Mouse (Mus musculus): ENCODE measurements at regions not wholly inside any gene's neighbourhood (a gene's known extent, or its start where the extent isn't known, plus 50 kb on each side); places are given as distances from the start of the nearest gene placed in this dataset.

- H3K36me3 ChIP-seq (ENCODE audit: control insufficient read depth, insufficient read depth, low read length), result no peaks in the 10 kb centered on the region
- no peak overlapping the region for H3K27ac ChIP-seq (ENCODE audit: control insufficient read depth, insufficient read depth, low read depth, low read length)
Observed at GRCm38 (mm10) chr10:126270376-126270775, 304.4 kb downstream of the Lrig3 start.

GRCm38 (mm10) chr10:126267321-126267998 lies 301.5 kb downstream of the Lrig3 start:
- Histone ChIP-seq H3K27ac (ENCODE audit: control insufficient read depth, insufficient read depth, low read depth, low read length) (no peak overlapping the region), H3K36me3 (ENCODE audit: control insufficient read depth, insufficient read depth, low read length) (no peaks in the 10 kb centered on the region), H3K4me1 (ENCODE audit: control insufficient read depth, insufficient read depth, low read length) (no peaks in the 10 kb centered on the region), H3K4me3 (ENCODE audit: control insufficient read depth, low read depth, low read length) (no peak overlapping the region), H3K27me3 (ENCODE audit: control insufficient read depth, insufficient read depth, low read length) (no peaks in the 10 kb centered on the region)
- TF ChIP-seq CTCF (IDR thresholded peaks at IDR 0.05; ENCODE audit: control insufficient read depth, insufficient read depth, insufficient replicate concordance, low read depth, low read length) (no peak), POLR2A (IDR thresholded peaks at IDR 0.05; ENCODE audit: control insufficient read depth, low read depth, low read length) (no peak)

More at GRCm38 (mm10) chr10:126270376-126270775, 304.4 kb downstream of the Lrig3 start:
- no peaks in the 10 kb centered on the region for H3K4me1 ChIP-seq (ENCODE audit: control insufficient read depth, insufficient read depth, low read length)
- no peak overlapping the region for H3K4me3 ChIP-seq (ENCODE audit: control insufficient read depth, low read depth, low read length)
- H3K27me3 ChIP-seq (ENCODE audit: control insufficient read depth, insufficient read depth, low read length), result no peaks in the 10 kb centered on the region
- TF ChIP-seq CTCF (IDR thresholded peaks at IDR 0.05; ENCODE audit: control insufficient read depth, insufficient read depth, insufficient replicate concordance, low read depth, low read length) (no peak), POLR2A (IDR thresholded peaks at IDR 0.05; ENCODE audit: control insufficient read depth, low read depth, low read length) (no peak)

GRCm38 (mm10) chr10:126257171-126257570 lies 291.2 kb downstream of the Lrig3 start:
- TF ChIP-seq CTCF (IDR thresholded peaks at IDR 0.05; ENCODE audit: control insufficient read depth, insufficient read depth, insufficient replicate concordance, low read depth, low read length) (no peak), POLR2A (IDR thresholded peaks at IDR 0.05; ENCODE audit: control insufficient read depth, low read depth, low read length) (no peak)
- H3K27ac ChIP-seq (ENCODE audit: control insufficient read depth, insufficient read depth, low read depth, low read length), result no peak overlapping the region
- no peaks in the 10 kb centered on the region for H3K36me3 ChIP-seq (ENCODE audit: control insufficient read depth, insufficient read depth, low read length)
- no peak overlapping the region for H3K4me3 ChIP-seq (ENCODE audit: control insufficient read depth, low read depth, low read length)
- H3K27me3 ChIP-seq (ENCODE audit: control insufficient read depth, insufficient read depth, low read length), result no peaks in the 10 kb centered on the region; the same call in 1 of the 2 replicates
- H3K4me1 ChIP-seq (ENCODE audit: control insufficient read depth, insufficient read depth, low read length), result 0 out of 2 replicates have a peak, but pooled peaks cover 2% of the 10 kb centered on the region

GRCm38 (mm10) chr10:126254198-126254597 lies 288.2 kb downstream of the Lrig3 start:
- H3K36me3 ChIP-seq (ENCODE audit: control insufficient read depth, insufficient read depth, low read length), result no peaks in the 10 kb centered on the region
- TF ChIP-seq CTCF (IDR thresholded peaks at IDR 0.05; ENCODE audit: control insufficient read depth, insufficient read depth, insufficient replicate concordance, low read depth, low read length), result no peak
- no peak for TF ChIP-seq POLR2A (IDR thresholded peaks at IDR 0.05; ENCODE audit: control insufficient read depth, low read depth, low read length)
- no peak overlapping the region for H3K4me3 ChIP-seq (ENCODE audit: control insufficient read depth, low read depth, low read length)
- H3K27me3 ChIP-seq (ENCODE audit: control insufficient read depth, insufficient read depth, low read length), result no peaks in the 10 kb centered on the region; the same call in 1 of the 2 replicates
- no peaks in the 10 kb centered on the region for H3K4me1 ChIP-seq (ENCODE audit: control insufficient read depth, insufficient read depth, low read length)
- no peak overlapping the region for H3K27ac ChIP-seq (ENCODE audit: control insufficient read depth, insufficient read depth, low read depth, low read length)

GRCm38 (mm10) chr10:126249176-126249575 lies 283.2 kb downstream of the Lrig3 start:
- no peak for TF ChIP-seq POLR2A (IDR thresholded peaks at IDR 0.05; ENCODE audit: control insufficient read depth, low read depth, low read length)
- TF ChIP-seq CTCF (IDR thresholded peaks at IDR 0.05; ENCODE audit: control insufficient read depth, insufficient read depth, insufficient replicate concordance, low read depth, low read length), result no peak
- Histone ChIP-seq H3K27me3 (ENCODE audit: control insufficient read depth, insufficient read depth, low read length) (no peaks in the 10 kb centered on the region), H3K4me1 (ENCODE audit: control insufficient read depth, insufficient read depth, low read length) (no peaks in the 10 kb centered on the region), H3K27ac (ENCODE audit: control insufficient read depth, insufficient read depth, low read depth, low read length) (no peak overlapping the region), H3K4me3 (ENCODE audit: control insufficient read depth, low read depth, low read length) (no peak overlapping the region), H3K36me3 (ENCODE audit: control insufficient read depth, insufficient read depth, low read length) (no peaks in the 10 kb centered on the region)

GRCm38 (mm10) chr10:126243051-126243450 lies 277.1 kb downstream of the Lrig3 start:
- H3K36me3 ChIP-seq (ENCODE audit: control insufficient read depth, insufficient read depth, low read length), result no peaks in the 10 kb centered on the region
- no peaks in the 10 kb centered on the region for H3K27me3 ChIP-seq (ENCODE audit: control insufficient read depth, insufficient read depth, low read length)
- TF ChIP-seq CTCF (IDR thresholded peaks at IDR 0.05; ENCODE audit: control insufficient read depth, insufficient read depth, insufficient replicate concordance, low read depth, low read length) (no peak), POLR2A (IDR thresholded peaks at IDR 0.05; ENCODE audit: control insufficient read depth, low read depth, low read length) (no peak)
- no peaks in the 10 kb centered on the region for H3K4me1 ChIP-seq (ENCODE audit: control insufficient read depth, insufficient read depth, low read length)
- no peak overlapping the region for H3K4me3 ChIP-seq (ENCODE audit: control insufficient read depth, low read depth, low read length)
- H3K27ac ChIP-seq (ENCODE audit: control insufficient read depth, insufficient read depth, low read depth, low read length), result no peak overlapping the region

- Histone ChIP-seq H3K27me3 (ENCODE audit: control insufficient read depth, insufficient read depth, low read length) (no peaks in the 10 kb centered on the region), H3K4me3 (ENCODE audit: control insufficient read depth, low read depth, low read length) (no peak overlapping the region), H3K4me1 (ENCODE audit: control insufficient read depth, insufficient read depth, low read length) (no peaks in the 10 kb centered on the region), H3K36me3 (ENCODE audit: control insufficient read depth, insufficient read depth, low read length) (no peaks in the 10 kb centered on the region), H3K27ac (ENCODE audit: control insufficient read depth, insufficient read depth, low read depth, low read length) (no peak overlapping the region)
- TF ChIP-seq POLR2A (IDR thresholded peaks at IDR 0.05; ENCODE audit: control insufficient read depth, low read depth, low read length), result no peak
- no peak for TF ChIP-seq CTCF (IDR thresholded peaks at IDR 0.05; ENCODE audit: control insufficient read depth, insufficient read depth, insufficient replicate concordance, low read depth, low read length)
Observed at GRCm38 (mm10) chr10:126239536-126239935, 273.6 kb downstream of the Lrig3 start.
